Mouse (Mus musculus): ENCODE data around the gene St8sia1.

DNA sequence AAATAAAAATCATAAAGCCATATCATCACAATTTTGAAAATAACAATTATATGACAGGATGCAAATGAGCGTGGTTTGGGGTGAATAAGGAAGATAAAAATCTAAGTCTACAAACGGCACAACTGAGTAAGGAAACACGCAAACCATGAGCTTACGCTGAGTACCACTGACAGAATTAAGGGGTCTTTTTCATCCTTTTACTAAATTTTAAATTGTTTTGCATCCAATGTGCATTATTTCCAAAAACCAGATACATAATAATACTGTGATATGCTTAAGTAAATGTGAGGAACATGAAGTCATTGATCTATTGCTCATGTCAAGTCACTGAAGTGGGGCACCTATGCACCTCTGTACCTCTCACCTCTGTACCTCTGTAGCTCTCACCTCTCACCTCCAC is 7.7 kb downstream of the St8sia1 start:
- TF ChIP-seq MAZ (IDR thresholded peaks at IDR 0.05; ENCODE audit: low read depth, low read length) (no peak), EP300 (IDR thresholded peaks at IDR 0.05; ENCODE audit: low read depth in 1 of 2, low read length in 2 of 2) (no peak), POLR2A (IDR thresholded peaks at IDR 0.05; ENCODE audit: control insufficient read depth in 1 of 2, insufficient read depth in 1 of 2, low read depth in 1 of 2, low read length in 2 of 2, poor library complexity in 1 of 2) (no peak), KAT2A (conservative IDR thresholded peaks at IDR 0.05; ENCODE audit: low read depth, low read length) (no peak), GATA1 (IDR thresholded peaks at IDR 0.05; ENCODE audit: low read depth, low read length) (no peak), CTCF (IDR thresholded peaks at IDR 0.05 in 2 of 3, conservative IDR thresholded peaks at IDR 0.05 in 1 of 3; ENCODE audit: control insufficient read depth in 1 of 3, insufficient read depth in 1 of 3, low read depth in 2 of 3, low read length in 3 of 3, poor library complexity in 1 of 3, severe bottlenecking in 1 of 3) (no peak), USF2 (IDR thresholded peaks at IDR 0.05; ENCODE audit: borderline replicate concordance in 1 of 2, insufficient read depth in 1 of 2, low read depth in 1 of 2, low read length in 2 of 2) (no peak), HCFC1 (IDR thresholded peaks at IDR 0.05; ENCODE audit: low read depth, low read length) (no peak)
